Mouse (Mus musculus): Measurements from ENCODE around the gene Dnm3.

The Dnm3 gene

GRCm38 (mm10) chr1:162242980-162243650, 234.7 kb downstream of the Dnm3 start:
- DNase-seq = no peak

- no peak for DNase-seq
These were observed 237.1 kb downstream of the Dnm3 start for GRCm38 (mm10) chr1:162240720-162241119.

GRCm38 (mm10) chr1:162238646-162239045, 239.2 kb downstream of the Dnm3 start:
- no peak for DNase-seq

GRCm38 (mm10) chr1:162236624-162237159, 241.1 kb downstream of the Dnm3 start:
- DNase-seq = no peak

GRCm38 (mm10) chr1:162225621-162226147, 252.2 kb downstream of the Dnm3 start:
- DNase-seq = no peak

GRCm38 (mm10) chr1:162224817-162225605, 252.8 kb downstream of the Dnm3 start:
- no peak for DNase-seq

GRCm38 (mm10) chr1:162224061-162224460, 253.8 kb downstream of the Dnm3 start:
- no peak for DNase-seq

GRCm38 (mm10) chr1:162223258-162223940, 254.4 kb downstream of the Dnm3 start:
- DNase-seq = no peak

GRCm38 (mm10) chr1:162222353-162222752, 255.5 kb downstream of the Dnm3 start:
- no peak for DNase-seq

GRCm38 (mm10) chr1:162221801-162222301, 256.0 kb downstream of the Dnm3 start:
- DNase-seq = no peak

- DNase-seq = no peak
These were observed 256.9 kb downstream of the Dnm3 start for GRCm38 (mm10) chr1:162220891-162221290.

- DNase-seq = no peak
These were observed 258.1 kb downstream of the Dnm3 start for GRCm38 (mm10) chr1:162219781-162220180.

GRCm38 (mm10) chr1:162218530-162219180, 259.2 kb downstream of the Dnm3 start:
- DNase-seq = no peak

GRCm38 (mm10) chr1:162217340-162217974, 260.4 kb downstream of the Dnm3 start:
- no peak for DNase-seq

- no peak for DNase-seq
These were observed 261.2 kb downstream of the Dnm3 start for GRCm38 (mm10) chr1:162216656-162217055.

- no peak for DNase-seq
These were observed 262.1 kb downstream of the Dnm3 start for GRCm38 (mm10) chr1:162215743-162216142.

GRCm38 (mm10) chr1:162213066-162213465, 264.8 kb downstream of the Dnm3 start:
- DNase-seq = no peak

- DNase-seq = no peak
These were observed 267.3 kb downstream of the Dnm3 start for GRCm38 (mm10) chr1:162210529-162210928.

GRCm38 (mm10) chr1:162209487-162210149, 268.2 kb downstream of the Dnm3 start:
- DNase-seq = no peak

- no peak for DNase-seq
These were observed 268.8 kb downstream of the Dnm3 start for GRCm38 (mm10) chr1:162209010-162209409.

GRCm38 (mm10) chr1:162207708-162208043, 270.2 kb downstream of the Dnm3 start:
- DNase-seq = no peak

Measured in right cerebral cortex, postnatal 25 days (tissue).